Mouse (Mus musculus): ENCODE measurements around the gene Zfp853. TPM values are rescaled to one million over a fixed set of nuclear protein-coding genes. Genes with fewer than 3 reads are reported as not detected.

Zfp853 gene
- total RNA-seq (2022) = under 1 TPM; 0.20 to 0.54 (median 0.46) TPM

- DNase-seq = no peak
Measured at GRCm38 (mm10) chr5:143293404-143293803, at the start of gene Zfp853. Gene Zfp853 (minus strand): TSS chr5:143293623.

DNA sequence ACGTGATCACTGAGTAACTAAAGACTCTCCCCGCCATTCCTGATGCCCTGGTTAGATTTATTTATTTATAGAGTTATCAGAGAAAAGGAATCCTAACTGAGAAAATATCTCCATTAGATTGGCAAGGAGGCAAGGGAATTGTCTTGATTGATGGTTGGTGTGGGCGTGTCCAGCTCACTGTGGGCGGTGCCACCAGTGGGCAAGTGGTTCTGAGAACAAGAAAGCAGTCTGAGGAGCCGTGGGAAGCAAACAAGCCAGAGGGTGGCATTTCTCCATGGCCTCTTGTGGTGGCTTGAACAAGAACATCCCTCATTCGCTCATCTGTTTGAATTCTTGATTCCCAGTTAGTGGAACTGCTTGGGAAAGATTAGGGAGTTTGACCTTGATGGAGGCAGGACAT lies 46.2 kb upstream of the Zfp853 start:
- no peak for DNase-seq

DNA sequence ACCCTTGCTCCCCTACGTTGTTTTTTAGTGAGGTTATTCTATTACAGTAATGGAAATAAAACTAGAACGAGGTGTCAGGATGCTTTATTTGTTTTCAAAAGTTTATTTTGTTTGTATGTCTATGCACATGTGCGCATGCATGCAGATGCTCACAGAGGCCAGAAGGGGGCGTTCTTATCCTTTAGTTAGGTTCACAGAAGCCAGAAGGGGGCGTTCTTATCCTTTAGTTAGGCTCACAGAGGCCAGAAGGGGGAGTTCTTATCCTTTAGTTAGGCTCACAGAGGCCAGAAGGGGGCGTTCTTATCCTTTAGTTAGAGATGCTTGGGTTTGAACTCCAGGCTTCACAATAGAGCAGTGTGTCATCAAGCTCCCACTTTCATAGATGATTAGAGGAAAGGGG lies 43.1 kb upstream of the Zfp853 start:
- no peak for DNase-seq

- DNase-seq = no peak
Measured at GRCm38 (mm10) chr5:143335089-143335460, 41.7 kb upstream of the Zfp853 start.

- DNase-seq = no peak
Measured at GRCm38 (mm10) chr5:143334418-143335088, 41.1 kb upstream of the Zfp853 start.

DNA sequence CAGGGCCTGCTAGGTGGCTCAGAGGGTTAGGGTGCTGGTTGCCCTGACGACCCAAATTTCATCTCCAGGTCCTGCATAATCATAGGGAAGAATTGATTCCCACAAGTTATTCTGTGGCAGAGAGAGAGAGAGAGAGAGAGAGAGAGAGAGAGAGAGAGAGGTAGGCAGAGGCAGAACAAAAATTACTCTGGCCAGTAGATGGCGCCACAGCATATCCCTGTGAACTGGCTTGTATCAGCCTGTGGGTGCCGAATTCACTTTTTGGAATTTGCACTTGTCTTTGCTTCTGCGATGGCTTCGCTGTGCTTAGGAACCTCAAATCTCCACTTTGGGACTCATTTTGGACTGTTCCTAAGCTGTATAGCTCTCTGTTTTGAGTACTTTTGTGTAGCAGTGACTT lies 40.4 kb upstream of the Zfp853 start:
- DNase-seq = peak; percentile 50

DNA sequence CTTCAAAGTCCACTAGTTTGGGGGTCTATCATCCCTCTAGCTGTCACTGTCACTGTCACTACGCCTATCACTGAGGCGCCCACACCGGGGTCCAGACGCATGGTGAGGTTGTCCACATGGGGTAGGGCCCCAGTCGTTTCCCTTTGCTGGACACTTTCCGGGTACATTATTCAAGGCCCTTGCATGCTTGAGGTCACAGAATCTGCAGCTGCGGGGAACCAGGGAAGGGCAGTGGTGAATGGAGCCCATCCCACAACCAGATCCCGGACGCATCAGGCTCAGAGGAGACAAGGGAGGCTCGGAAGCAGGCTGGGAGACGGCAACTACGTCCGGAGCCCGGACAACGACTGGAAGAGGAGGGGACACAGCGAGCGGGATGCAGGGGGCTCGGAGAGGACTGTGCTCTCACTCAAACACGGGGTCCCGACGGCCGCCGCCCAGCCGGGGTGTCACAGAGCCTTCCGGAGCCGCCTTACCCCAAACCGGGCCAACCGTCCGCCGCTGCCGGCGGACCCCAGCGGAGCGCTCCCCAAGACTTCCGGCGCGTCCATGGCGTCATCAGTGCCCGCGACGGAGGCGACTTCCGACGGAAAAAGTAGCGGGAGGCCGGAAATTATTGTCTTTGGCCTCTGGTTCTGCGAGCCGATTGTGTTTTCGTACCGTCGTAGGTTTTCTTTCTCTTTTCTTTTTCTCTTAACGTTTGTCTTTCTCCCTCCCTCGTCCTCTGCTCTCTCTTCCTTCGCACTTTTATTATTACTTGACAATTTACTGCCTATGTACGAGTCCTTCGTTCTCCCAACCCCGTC lies 35.5 kb upstream of the Zfp853 start, which contains the start of gene Zdhhc4:
Zdhhc4 (minus strand) TSS at position 567 of the 806 bp plus-strand sequence.
- peak; percentile 81 for DNase-seq

DNA sequence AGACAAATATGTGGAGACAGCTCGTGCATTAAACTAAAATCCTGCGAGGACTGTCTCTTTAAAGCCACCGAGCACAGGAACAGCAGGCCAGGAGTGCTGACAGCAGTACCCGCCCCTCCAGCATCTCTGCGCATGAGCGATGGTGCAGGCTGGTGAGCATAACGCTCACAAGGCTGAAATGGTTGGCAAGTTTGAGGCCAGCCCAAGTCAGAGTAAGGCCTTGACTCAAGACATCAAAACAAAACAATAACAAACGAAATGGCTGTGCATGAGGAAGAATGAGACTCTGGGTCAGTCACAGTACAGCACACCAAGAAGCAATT lies 23.8 kb upstream of the Zfp853 start:
- peak; percentile 55 for DNase-seq

GRCm38 (mm10) chr5:143316605-143317287 lies 23.3 kb upstream of the Zfp853 start:
- peak; percentile 74 for DNase-seq

DNA sequence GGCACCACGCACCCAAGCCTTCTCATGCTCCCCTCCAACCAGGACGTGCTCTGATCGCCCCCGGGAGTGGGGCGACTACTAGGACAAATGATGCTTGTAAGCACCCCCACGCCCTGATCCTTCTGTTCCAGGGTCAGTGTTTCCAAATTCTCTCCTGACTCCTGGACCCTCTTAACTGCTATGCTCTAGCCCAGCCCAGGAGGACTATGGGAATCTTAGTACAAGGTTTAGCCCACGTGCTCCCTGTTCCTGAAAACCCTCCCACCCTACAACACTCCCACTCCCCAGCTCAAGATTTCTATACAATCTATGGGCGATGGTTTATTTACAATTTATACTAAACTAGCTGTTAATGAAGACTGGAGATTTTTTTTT lies 22.1 kb upstream of the Zfp853 start:
- no peak for DNase-seq

- DNase-seq = peak; percentile 75
Measured at GRCm38 (mm10) chr5:143314730-143315513, 21.5 kb upstream of the Zfp853 start, which contains the start of gene E130309D02Rik. Gene E130309D02Rik (minus strand): TSS chr5:143315360.

DNA sequence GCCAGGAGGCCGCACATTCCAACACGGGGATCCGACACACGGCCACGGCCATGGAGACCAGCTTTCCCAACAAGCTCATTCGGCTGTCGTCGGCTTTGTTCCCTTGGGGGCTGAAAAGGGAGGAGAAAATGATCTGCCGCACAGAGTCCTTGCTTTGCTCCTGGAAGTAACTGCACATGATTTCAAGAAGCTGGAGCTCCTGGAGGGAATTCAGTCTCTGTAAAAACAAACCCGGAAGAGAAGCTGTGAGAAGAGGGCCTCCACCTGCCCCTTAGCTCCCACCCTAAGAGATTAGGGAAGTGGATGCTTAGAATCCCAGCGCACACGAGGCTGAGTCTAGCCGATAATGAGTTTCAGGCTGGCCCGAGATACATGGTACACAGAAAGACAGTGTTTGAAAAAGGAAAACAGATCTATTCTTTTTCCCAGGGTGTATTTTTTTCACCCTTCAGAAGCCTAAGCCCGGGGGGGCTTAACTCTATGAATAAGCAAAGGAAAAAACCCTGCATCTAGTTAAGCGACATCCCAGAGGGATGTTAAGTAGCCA lies 20.8 kb upstream of the Zfp853 start:
- DNase-seq = no peak

DNA sequence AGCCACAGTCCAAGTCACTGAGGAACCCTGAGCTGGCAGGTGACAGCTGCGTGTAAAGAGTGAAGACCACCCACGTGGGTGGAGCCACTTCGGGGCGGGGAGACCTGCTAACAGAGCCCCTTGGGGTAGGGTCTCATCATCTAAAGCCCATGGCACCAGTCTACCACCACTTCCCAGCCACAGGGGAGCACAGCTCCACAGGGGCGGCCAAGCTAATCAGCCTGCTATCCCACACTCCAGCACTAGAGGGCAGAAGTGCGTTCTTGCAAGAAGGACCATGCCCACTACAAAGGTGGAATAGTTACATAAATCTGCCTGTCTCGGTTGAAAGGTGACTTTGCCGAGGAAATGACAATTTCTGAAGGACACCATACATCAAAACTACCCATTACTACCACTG lies 18.5 kb upstream of the Zfp853 start:
- peak; percentile 46 for DNase-seq

DNA sequence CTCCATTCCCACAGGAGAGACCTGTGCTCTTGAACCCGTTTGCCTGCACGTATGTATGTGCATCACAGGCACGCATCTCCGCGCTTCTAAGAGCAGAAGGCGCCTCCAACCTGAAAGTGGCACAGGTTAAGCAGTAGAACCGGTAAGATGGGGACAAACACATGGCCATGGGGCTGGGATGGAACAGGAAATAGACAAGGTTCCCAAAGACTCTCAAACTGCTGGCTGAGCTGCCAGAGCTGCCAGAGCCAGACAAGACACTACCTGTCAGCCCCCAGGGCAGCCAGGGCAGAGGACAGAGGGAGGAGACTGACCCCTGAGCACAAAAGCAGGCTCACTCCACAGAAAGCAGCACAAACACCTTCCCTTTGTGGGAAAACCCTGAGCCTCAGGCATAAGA lies 16.5 kb upstream of the Zfp853 start:
- DNase-seq = no peak

GRCm38 (mm10) chr5:143308825-143309224 lies 15.4 kb upstream of the Zfp853 start:
- DNase-seq = no peak

DNA sequence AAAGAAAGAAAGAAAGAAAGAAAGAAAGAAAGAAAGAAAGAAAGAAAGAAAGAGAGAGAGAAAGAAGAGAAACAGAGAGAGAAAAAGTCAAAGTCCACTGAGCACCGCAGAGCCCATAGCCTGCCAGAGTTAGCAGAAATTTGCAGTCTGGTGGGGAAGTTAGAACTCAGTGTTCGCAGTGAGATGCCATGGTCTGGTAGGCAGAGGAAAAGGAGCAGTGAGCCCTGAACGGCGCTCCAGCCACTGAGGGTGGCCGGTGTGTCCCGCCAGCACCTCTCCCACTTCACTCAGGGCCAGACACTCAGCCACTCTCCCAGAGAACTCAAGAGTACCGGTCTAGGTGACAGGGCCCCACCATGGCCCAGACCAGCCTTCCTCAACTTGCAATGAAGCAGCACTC lies 10.8 kb upstream of the Zfp853 start:
- DNase-seq = no peak

DNA sequence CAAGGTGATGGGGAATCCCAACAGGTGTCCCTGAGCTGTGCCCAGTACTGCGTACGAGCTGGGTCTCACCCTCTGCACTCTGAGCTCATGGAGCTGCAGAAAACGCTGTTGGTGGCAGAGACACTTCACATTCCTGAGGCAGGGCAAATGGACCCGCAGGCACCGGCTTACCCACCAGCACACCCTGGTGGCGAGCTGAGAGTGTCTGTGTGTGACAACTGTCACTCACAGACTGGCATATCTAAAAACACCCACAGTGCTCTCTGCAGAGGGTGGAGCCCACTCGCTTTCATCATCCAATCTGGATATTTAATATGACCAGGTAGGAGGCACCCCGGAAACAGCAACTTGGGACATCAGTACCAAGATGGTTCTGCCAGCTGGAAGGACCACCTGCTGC lies 7.9 kb upstream of the Zfp853 start:
- no peak for DNase-seq

DNA sequence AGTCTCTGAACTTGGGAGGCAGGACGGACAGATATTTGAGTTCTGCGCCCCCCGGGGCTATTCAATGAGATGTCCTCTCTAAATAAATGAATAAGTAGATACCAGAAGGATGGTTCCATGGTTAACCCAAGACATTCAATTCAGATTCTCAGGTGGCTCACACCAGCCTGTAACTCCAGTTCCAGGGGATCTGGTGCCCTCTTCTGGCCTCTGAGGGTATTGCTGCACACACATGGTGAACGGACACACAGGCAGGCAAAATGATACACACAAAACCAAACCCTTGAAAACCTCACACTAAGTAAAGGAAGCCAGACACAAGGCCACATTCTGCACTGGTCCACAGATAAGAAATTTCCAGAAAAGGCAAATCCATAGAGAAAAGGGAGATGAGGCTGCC lies 6.3 kb upstream of the Zfp853 start:
- DNase-seq = peak; percentile 30

- no peak for DNase-seq
Measured at GRCm38 (mm10) chr5:143298391-143298790, 5.0 kb upstream of the Zfp853 start.

DNA sequence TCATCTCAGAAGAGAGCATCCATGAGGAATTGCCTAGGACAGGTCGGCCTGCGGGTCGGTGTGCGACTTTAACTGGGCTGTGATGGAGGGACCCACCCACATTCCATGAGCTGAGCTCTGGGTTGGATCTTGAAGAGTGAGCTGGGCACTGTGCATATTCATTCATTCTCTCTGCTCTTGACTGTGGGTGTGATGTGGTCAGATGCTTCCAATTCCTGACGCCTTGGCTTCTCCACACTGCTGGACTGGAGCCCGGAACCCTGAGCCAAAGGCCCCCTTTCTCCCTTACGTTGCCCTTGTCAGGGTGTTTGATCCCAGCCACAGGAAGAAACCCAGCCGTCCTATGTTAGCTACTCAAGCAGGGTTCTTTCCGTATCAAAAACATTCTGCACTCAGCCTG lies 4.6 kb upstream of the Zfp853 start:
- DNase-seq = no peak

DNA sequence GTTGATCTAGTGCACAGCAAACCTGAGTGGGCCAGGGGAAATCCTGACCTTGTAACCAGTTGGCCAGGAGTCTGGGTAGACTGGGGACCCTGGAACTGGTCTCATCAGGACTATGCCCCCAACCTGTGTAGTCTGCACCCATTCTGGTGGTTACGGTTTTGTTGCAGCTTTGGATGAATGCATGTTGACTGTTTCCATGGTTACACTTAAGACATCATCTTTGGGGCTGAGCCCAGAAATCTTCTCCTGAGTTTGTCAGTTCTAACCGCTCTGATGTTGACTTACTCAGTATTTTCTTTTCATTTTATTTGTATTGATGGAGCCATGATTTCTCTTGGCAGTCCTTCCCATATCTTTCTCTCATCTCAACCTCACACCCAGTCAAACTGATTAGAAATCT lies 1.9 kb upstream of the Zfp853 start:
- DNase-seq = no peak

DNA sequence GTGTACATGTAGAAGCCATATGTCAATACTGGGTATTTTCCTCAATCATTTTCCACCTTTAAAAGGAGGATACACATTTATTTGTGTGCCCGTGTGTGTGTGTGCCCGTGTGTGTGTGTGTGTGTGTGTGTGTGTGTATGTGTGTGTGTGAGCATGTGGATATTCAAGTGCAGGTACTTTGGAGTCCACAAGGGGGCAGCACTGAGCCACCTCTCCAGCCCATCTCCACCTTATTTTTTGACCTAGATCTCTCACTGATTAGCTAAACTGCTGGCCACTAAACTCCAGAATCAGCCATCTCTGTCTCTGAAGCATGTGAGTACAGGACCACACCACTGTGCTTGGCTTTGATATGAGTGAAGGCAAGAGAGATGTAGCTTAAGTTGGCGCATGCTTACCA lies 1.4 kb upstream of the Zfp853 start:
- no peak for DNase-seq

- no peak for DNase-seq
Measured at GRCm38 (mm10) chr5:143292879-143293278, 544 bp downstream of the Zfp853 start.

Data from adrenal gland, adult 8-10 months (tissue).